ENCODE assay signal across 8 mouse cellular contexts in the genomic region with DNA sequence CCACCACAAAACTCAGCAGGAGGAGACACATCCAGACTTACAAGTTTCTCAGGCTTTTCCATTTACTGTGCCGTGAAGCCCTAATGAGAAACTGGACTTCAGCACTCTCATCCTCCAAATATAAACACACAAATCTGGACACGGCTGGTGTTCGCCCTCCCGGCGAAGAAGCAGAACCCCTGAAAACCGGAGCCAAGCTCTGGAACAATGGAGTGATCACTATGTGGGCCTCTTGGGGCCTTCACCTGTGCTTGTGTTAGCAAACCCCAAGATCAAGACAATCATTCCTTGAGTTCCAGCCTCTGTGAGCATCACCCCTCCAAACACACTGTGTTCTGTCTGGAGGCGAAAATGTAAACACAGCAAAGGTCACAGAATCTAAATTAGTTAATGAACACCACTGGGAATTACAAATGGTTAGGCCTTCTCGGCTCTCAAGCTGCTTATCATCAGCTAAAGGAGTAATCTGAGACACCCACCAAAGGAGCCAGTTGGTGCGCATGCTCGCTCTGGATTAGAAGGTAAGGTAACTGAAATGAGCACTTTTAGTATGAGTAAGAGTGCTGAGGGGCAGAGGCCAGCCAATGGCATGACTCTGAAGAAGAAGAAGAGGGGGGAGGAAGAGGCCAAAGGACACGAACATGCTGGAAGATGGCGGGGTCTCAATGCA. TPM values are rescaled to one million over a fixed set of nuclear protein-coding genes. Genes with fewer than 3 reads are reported as not detected.
DNase-seq lines count a peak whose midpoint lies in the region; ATAC-seq and TF ChIP-seq lines count a peak whose summit lies in the region.

No protein-coding gene starts in this region.

- no peak overlapping the region for H3K4me2 ChIP-seq in heart, embryonic 12.5 days
- no peak overlapping the region for H3K4me2 ChIP-seq in midbrain, embryonic 13.5 days (replicated peaks)

- TF ChIP-seq CTCF in small intestine, adult 2 months (IDR thresholded peaks at IDR 0.05; ENCODE audit: extremely low read depth, insufficient read length, insufficient replicate concordance, low read depth, low read length), result no peak

- no peaks in the 10 kb centered on the region for H3K27me3 ChIP-seq in heart, embryonic 12.5 days (replicated peaks)
- H3K27me3 ChIP-seq in midbrain, embryonic 10.5 days (ENCODE audit: low read depth, poor library complexity, severe bottlenecking), result no peaks in the 10 kb centered on the region
- no peaks in the 10 kb centered on the region for H3K27me3 ChIP-seq in midbrain, embryonic 13.5 days
- no peaks in the 10 kb centered on the region for H3K27me3 ChIP-seq in small intestine, adult 2 months (ENCODE audit: control insufficient read depth, insufficient read depth, low read length)

- no peak for DNase-seq in heart, postnatal 14 days
- DNase-seq in midbrain, embryonic 10.5 days (ENCODE audit: low spot score), result no peak
- DNase-seq in layer of hippocampus, postnatal 36 days, result no peak
- no peak for DNase-seq in cerebellum, postnatal 10 days

- H3K4me1 ChIP-seq in heart, embryonic 12.5 days (replicated peaks), result peaks cover 63% of the 10 kb centered on the region
- peaks cover 23% of the 10 kb centered on the region for H3K4me1 ChIP-seq in midbrain, embryonic 10.5 days
- H3K4me1 ChIP-seq in midbrain, embryonic 13.5 days (replicated peaks), result peaks cover 20% of the 10 kb centered on the region
- H3K4me1 ChIP-seq in small intestine, adult 2 months (ENCODE audit: control insufficient read depth, insufficient read depth, insufficient read length, low read length), result peaks cover 16% of the 10 kb centered on the region

- H3K4me3 ChIP-seq in heart, embryonic 12.5 days, result no peak overlapping the region
- no peak overlapping the region for H3K4me3 ChIP-seq in midbrain, embryonic 10.5 days
- H3K4me3 ChIP-seq in midbrain, embryonic 13.5 days (replicated peaks), result no peak overlapping the region
- no peak overlapping the region for H3K4me3 ChIP-seq in small intestine, adult 2 months (ENCODE audit: low read depth, low read length)

- no peaks in the 10 kb centered on the region for H3K9me3 ChIP-seq in heart, embryonic 12.5 days (replicated peaks)
- no peaks in the 10 kb centered on the region for H3K9me3 ChIP-seq in midbrain, embryonic 10.5 days (replicated peaks)
- no peaks in the 10 kb centered on the region for H3K9me3 ChIP-seq in midbrain, embryonic 13.5 days

- no peaks in the 10 kb centered on the region for H3K36me3 ChIP-seq in heart, embryonic 12.5 days
- H3K36me3 ChIP-seq in midbrain, embryonic 10.5 days, result no peaks in the 10 kb centered on the region
- H3K36me3 ChIP-seq in midbrain, embryonic 13.5 days, result no peaks in the 10 kb centered on the region
- H3K36me3 ChIP-seq in small intestine, adult 2 months (ENCODE audit: control insufficient read depth, insufficient read depth, low read length), result no peaks in the 10 kb centered on the region

- 68% methylated on average over 12 of the region's 12 CpGs for WGBS in heart, embryonic 12.5 days
- 69% methylated on average over 12 of the region's 12 CpGs for WGBS in midbrain, embryonic 10.5 days
- 77% methylated on average over 12 of the region's 12 CpGs for WGBS in midbrain, embryonic 13.5 days
- WGBS in small intestine, adult 2 months, result 41% methylated on average over 12 of the region's 12 CpGs

- ATAC-seq in heart, embryonic 12.5 days (ENCODE audit: insufficient number of reproducible peaks, low FRiP score), result no peak
- no peak for ATAC-seq in midbrain, embryonic 13.5 days
- ATAC-seq in inflammation-experienced regulatory T-cells, adult 6 months, result peak; percentile 6

- peak overlapping the region; percentile 62 for H3K27ac ChIP-seq in heart, embryonic 12.5 days (ENCODE audit: poor library complexity, severe bottlenecking)
- H3K27ac ChIP-seq in midbrain, embryonic 10.5 days (replicated peaks), result 0 out of 2 replicates have a peak overlapping the region, but pooled peaks have one; percentile 23
- no peak overlapping the region for H3K27ac ChIP-seq in midbrain, embryonic 13.5 days
- H3K27ac ChIP-seq in small intestine, adult 2 months (ENCODE audit: insufficient read depth, low read depth, low read length), result peak overlapping the region; percentile 59

- no peak for TF ChIP-seq POLR2A in small intestine, adult 2 months (IDR thresholded peaks at IDR 0.05; ENCODE audit: low read depth, low read length)

- intact Hi-C loops in heart, postnatal 14 days (cut with DNase I), result loop anchor here (5.0 kb wide), 1 partner anchor 70 kb away; no protein-coding TSS in a partner anchor

- H3K9ac ChIP-seq in heart, embryonic 12.5 days, result no peak overlapping the region
- no peak overlapping the region for H3K9ac ChIP-seq in midbrain, embryonic 13.5 days (replicated peaks)

RNA-seq across cellular contexts. Expression of a gene that starts 24.9 kb away (rescaled TPM):
- polyA plus RNA-seq in heart, embryonic 12.5 days (2016; fragmentation: Nextera tagmentation; extraction: Ambion mirVana), result 134 and 146 TPM in 2 replicates
- total RNA-seq in heart, postnatal 14 days (2021), result 100 to 1,000 TPM; 303 to 323 TPM
- 21.2 and 22.7 TPM in 2 replicates for polyA plus RNA-seq in midbrain, embryonic 10.5 days (2016; fragmentation: Nextera tagmentation; extraction: Ambion mirVana)
- 11.3 and 14.9 TPM in 2 replicates for polyA plus RNA-seq in midbrain, embryonic 13.5 days (2015; fragmentation: Nextera tagmentation; extraction: Ambion mirVana)
- polyA plus RNA-seq in inflammation-experienced regulatory T-cells, adult 6 months (2017; shearing (Covaris generic)), result 10 to 100 TPM in 1 of 3 experiments, 1 to 10 TPM in 2; 6.2 to 11.7 (median 8.9) TPM
- polyA plus RNA-seq in small intestine, adult 2 months (2012; rRNA removed), result 15.2 and 22.8 TPM in 2 replicates
- 10 to 100 TPM; 25.3 to 34.8 TPM for total RNA-seq in layer of hippocampus, postnatal 36 days (2021)
